In the genomic region with DNA sequence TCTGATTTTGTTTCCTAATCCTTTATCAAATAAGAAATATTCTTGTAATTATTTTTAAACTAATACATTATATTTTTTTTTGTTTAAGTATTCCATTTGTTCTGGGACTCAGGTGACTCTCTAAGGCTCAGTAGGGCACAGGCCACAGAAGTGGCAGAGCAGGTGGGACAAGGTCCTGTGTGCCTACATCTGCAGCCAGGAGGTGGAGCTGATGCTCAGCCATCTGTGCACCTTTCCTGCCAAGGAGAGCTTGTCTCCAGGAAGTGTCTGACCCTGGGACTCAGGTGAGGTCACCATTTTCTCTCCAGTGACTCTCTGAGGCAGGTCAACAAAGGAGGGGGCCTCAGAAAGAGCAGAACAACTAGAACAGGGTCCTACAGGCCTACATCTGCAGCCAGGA, we compare ENCODE assay signal across 15 mouse cellular contexts.
DNase-seq lines count a peak whose midpoint lies in the region; ATAC-seq and TF ChIP-seq lines count a peak whose summit lies in the region.
"Had no signal": no experiment of that assay in that cellular context is flagged by ENCODE, and none has a peak within 500 bp of the region (broad histone marks: within the 10 kb centered on the region; RNA-seq: fewer than 3 reads in every experiment).

No protein-coding gene starts in this region.

- no peaks in the 10 kb centered on the region for H3K9me3 ChIP-seq in forebrain, embryonic 12.5 days
- H3K9me3 ChIP-seq in forebrain, embryonic 11.5 days (ENCODE audit: control insufficient read depth, low read length) = no peaks in the 10 kb centered on the region
- no peaks in the 10 kb centered on the region for H3K9me3 ChIP-seq in lung, embryonic 14.5 days (ENCODE audit: low read depth, low read length)
- no peaks in the 10 kb centered on the region for H3K9me3 ChIP-seq in stomach, embryonic 16.5 days (replicated peaks; ENCODE audit: control insufficient read depth, low read length)
- H3K9me3 ChIP-seq: embryonic facial prominence, embryonic 12.5 days; hindbrain, embryonic 12.5 days had no signal

- H3K27ac ChIP-seq in forebrain, embryonic 12.5 days = no peak overlapping the region
- H3K27ac ChIP-seq in forebrain, embryonic 11.5 days (ENCODE audit: low read depth, low read length) = no peak overlapping the region
- H3K27ac ChIP-seq in lung, embryonic 14.5 days (ENCODE audit: low read depth) = no peak overlapping the region
- no peak overlapping the region for H3K27ac ChIP-seq in stomach, embryonic 16.5 days (ENCODE audit: low read length)
- no peak overlapping the region for H3K27ac ChIP-seq in gastrocnemius, adult 2 months
- H3K27ac ChIP-seq: embryonic facial prominence, embryonic 12.5 days; hindbrain, embryonic 12.5 days had no signal

- H3K36me3 ChIP-seq in forebrain, embryonic 12.5 days (replicated peaks) = no peaks in the 10 kb centered on the region
- H3K36me3 ChIP-seq in forebrain, embryonic 11.5 days (ENCODE audit: control insufficient read depth, insufficient read depth, low read length) = no peaks in the 10 kb centered on the region
- H3K36me3 ChIP-seq in lung, embryonic 14.5 days (ENCODE audit: insufficient read depth) = no peaks in the 10 kb centered on the region
- no peaks in the 10 kb centered on the region for H3K36me3 ChIP-seq in stomach, embryonic 16.5 days (ENCODE audit: control insufficient read depth, insufficient read depth, low read length)
- H3K36me3 ChIP-seq: embryonic facial prominence, embryonic 12.5 days; hindbrain, embryonic 12.5 days had no signal

- no peaks in the 10 kb centered on the region for H3K4me1 ChIP-seq in forebrain, embryonic 12.5 days
- H3K4me1 ChIP-seq in forebrain, embryonic 11.5 days (replicated peaks; ENCODE audit: control insufficient read depth, insufficient read depth, low read length) = no peaks in the 10 kb centered on the region
- no peaks in the 10 kb centered on the region for H3K4me1 ChIP-seq in lung, embryonic 14.5 days (ENCODE audit: insufficient read depth)
- H3K4me1 ChIP-seq in stomach, embryonic 16.5 days (ENCODE audit: control insufficient read depth, insufficient read depth, low read length) = no peaks in the 10 kb centered on the region
- H3K4me1 ChIP-seq: embryonic facial prominence, embryonic 12.5 days; hindbrain, embryonic 12.5 days had no signal

- H3K27me3 ChIP-seq in forebrain, embryonic 12.5 days = no peaks in the 10 kb centered on the region
- no peaks in the 10 kb centered on the region for H3K27me3 ChIP-seq in forebrain, embryonic 11.5 days (ENCODE audit: control insufficient read depth, insufficient read depth, low read length)
- H3K27me3 ChIP-seq in lung, embryonic 14.5 days (ENCODE audit: insufficient read depth, low read length) = no peaks in the 10 kb centered on the region
- no peaks in the 10 kb centered on the region for H3K27me3 ChIP-seq in stomach, embryonic 16.5 days (ENCODE audit: control insufficient read depth, insufficient read depth, low read length)
- H3K27me3 ChIP-seq: embryonic facial prominence, embryonic 12.5 days; hindbrain, embryonic 12.5 days had no signal

- intact Hi-C loops in gastrocnemius, adult 2 months (cut with DNase I) = no loop called here

- no peak overlapping the region for H3K9ac ChIP-seq in forebrain, embryonic 12.5 days
- H3K9ac ChIP-seq in forebrain, embryonic 11.5 days (ENCODE audit: low read length) = no peak overlapping the region
- no peak overlapping the region for H3K9ac ChIP-seq in lung, embryonic 14.5 days
- no peak overlapping the region for H3K9ac ChIP-seq in stomach, embryonic 16.5 days (ENCODE audit: low read length)
- H3K9ac ChIP-seq: embryonic facial prominence, embryonic 12.5 days; hindbrain, embryonic 12.5 days had no signal

- no peak for DNase-seq in forebrain, embryonic 11.5 days (ENCODE audit: low spot score)
- DNase-seq in lung, embryonic 14.5 days = peak; percentile 26
- DNase-seq in lung, postnatal 14 days = no peak
- peak; percentile 11 for DNase-seq in brain, adult 2 months (ENCODE audit: low read depth, low spot score)
- no peak for DNase-seq in heart, adult 18-20 months
- no peak for DNase-seq in gastrocnemius, adult 2 months
- DNase-seq: adrenal gland, postnatal 14 days; right cerebral cortex, postnatal 14 days; thymus, postnatal 36 days had no signal

- no peak overlapping the region for H3K4me2 ChIP-seq in forebrain, embryonic 12.5 days
- no peak overlapping the region for H3K4me2 ChIP-seq in forebrain, embryonic 11.5 days (ENCODE audit: low read depth, low read length, severe bottlenecking)
- no peak overlapping the region for H3K4me2 ChIP-seq in lung, embryonic 14.5 days
- no peak overlapping the region for H3K4me2 ChIP-seq in stomach, embryonic 16.5 days (ENCODE audit: low read depth, low read length)
- H3K4me2 ChIP-seq: embryonic facial prominence, embryonic 12.5 days; hindbrain, embryonic 12.5 days had no signal

- no peak overlapping the region for H3K4me3 ChIP-seq in forebrain, embryonic 12.5 days (replicated peaks)
- H3K4me3 ChIP-seq in forebrain, embryonic 11.5 days (ENCODE audit: low read depth, low read length) = no peak overlapping the region
- no peak overlapping the region for H3K4me3 ChIP-seq in lung, embryonic 14.5 days (ENCODE audit: low read depth, low read length)
- H3K4me3 ChIP-seq in stomach, embryonic 16.5 days (replicated peaks; ENCODE audit: low read length) = no peak overlapping the region
- no peak overlapping the region for H3K4me3 ChIP-seq in gastrocnemius, adult 2 months
- H3K4me3 ChIP-seq: embryonic facial prominence, embryonic 12.5 days; hindbrain, embryonic 12.5 days had no signal

- TF ChIP-seq CTCF in lung, embryonic 14.5 days (IDR thresholded peaks at IDR 0.05; ENCODE audit: low read depth) = peak; percentile 45
- no peak for TF ChIP-seq CTCF in gastrocnemius, adult 2 months (IDR thresholded peaks at IDR 0.05)

- 0 out of 2 replicates have a peak, but pooled peaks have one; percentile 51 for ATAC-seq in forebrain, embryonic 12.5 days (ENCODE audit: low FRiP score)
- ATAC-seq in forebrain, embryonic 11.5 days (replicated peaks; ENCODE audit: low FRiP score) = no peak
- ATAC-seq in lung, embryonic 14.5 days (ENCODE audit: insufficient read depth) = peak; percentile 63; the same call in 1 of the 2 replicates
- ATAC-seq in stomach, embryonic 16.5 days (ENCODE audit: insufficient read depth, low FRiP score) = peak; percentile 69
- ATAC-seq: CD4-positive, CD25-positive, alpha-beta regulatory T cell, adult 4 months; forebrain, embryonic 14.5 days had no signal

Comparison
In these comparisons a context has a peak if more than half of its experiments do, and no peak if none do; other contexts are left out.
1. DNase-seq: peak in lung, embryonic 14.5 days (single experiment) and brain, adult 2 months (single experiment); none in forebrain, embryonic 11.5 days (single experiment), lung, postnatal 14 days (single experiment), heart, adult 18-20 months (0 of 2) and gastrocnemius, adult 2 months (single experiment).